Mouse (Mus musculus): Measurements from ENCODE around the gene Commd7. TPM values are rescaled to one million over a fixed set of nuclear protein-coding genes. Genes with fewer than 3 reads are reported as not detected.

Gene Commd7
- total and polyA plus RNA-seq, 2 experiments from 2014 or later = 10.5 to 45.5 TPM

GRCm38 (mm10) chr2:153584396-153584795 lies 48.2 kb downstream of the Commd7 start:
- Histone ChIP-seq H3K36me3 (replicated peaks; ENCODE audit: control insufficient read depth, insufficient read depth, low read length) (no peaks in the 10 kb centered on the region), H3K27ac (ENCODE audit: low read depth) (no peak overlapping the region), H3K4me3 (ENCODE audit: low read depth, low read length) (no peak overlapping the region), H3K9me3 (replicated peaks; ENCODE audit: control insufficient read depth, low read length) (no peaks in the 10 kb centered on the region), H3K9ac (replicated peaks; ENCODE audit: low read depth, low read length) (no peak overlapping the region), H3K4me1 (ENCODE audit: control insufficient read depth, insufficient read depth) (no peaks in the 10 kb centered on the region), H3K27me3 (ENCODE audit: control insufficient read depth, insufficient read depth, low read length) (no peaks in the 10 kb centered on the region), H3K4me2 (ENCODE audit: low read depth, low read length) (no peak overlapping the region)
- WGBS = 91% methylated on average over 4 of the region's 4 CpGs
- ATAC-seq (ENCODE audit: insufficient read depth, low read depth) = no peak
- TF ChIP-seq EP300 (IDR thresholded peaks at IDR 0.05; ENCODE audit: low read depth) (no peak), CTCF (IDR thresholded peaks at IDR 0.05; ENCODE audit: low read depth) (no peak)
- no peak for DNase-seq (ENCODE audit: low spot score)

GRCm38 (mm10) chr2:153583641-153584049 lies 48.9 kb downstream of the Commd7 start:
- no peak overlapping the region for H3K4me2 ChIP-seq (ENCODE audit: low read depth, low read length)
- TF ChIP-seq EP300 (IDR thresholded peaks at IDR 0.05; ENCODE audit: low read depth) = no peak
- TF ChIP-seq CTCF (IDR thresholded peaks at IDR 0.05; ENCODE audit: low read depth) = no peak
- H3K27ac ChIP-seq (ENCODE audit: low read depth) = no peak overlapping the region
- H3K4me1 ChIP-seq (ENCODE audit: control insufficient read depth, insufficient read depth) = no peaks in the 10 kb centered on the region
- no peaks in the 10 kb centered on the region for H3K9me3 ChIP-seq (replicated peaks; ENCODE audit: control insufficient read depth, low read length)
- DNase-seq (ENCODE audit: low spot score) (no peak), ATAC-seq (ENCODE audit: insufficient read depth, low read depth) (no peak)
- H3K9ac ChIP-seq (replicated peaks; ENCODE audit: low read depth, low read length) = no peak overlapping the region
- whole genome bisulfite sequencing = 66% methylated on average over 13 of the region's 14 CpGs
- H3K4me3 ChIP-seq (ENCODE audit: low read depth, low read length) = no peak overlapping the region
- H3K27me3 ChIP-seq (ENCODE audit: control insufficient read depth, insufficient read depth, low read length) = no peaks in the 10 kb centered on the region
- H3K36me3 ChIP-seq (replicated peaks; ENCODE audit: control insufficient read depth, insufficient read depth, low read length) = no peaks in the 10 kb centered on the region

GRCm38 (mm10) chr2:153582876-153583585 lies 49.5 kb downstream of the Commd7 start:
- no peak for ATAC-seq (ENCODE audit: insufficient read depth, low read depth)
- no peak for TF ChIP-seq CTCF (IDR thresholded peaks at IDR 0.05; ENCODE audit: low read depth)
- TF ChIP-seq EP300 (IDR thresholded peaks at IDR 0.05; ENCODE audit: low read depth) = no peak
- H3K36me3 ChIP-seq (replicated peaks; ENCODE audit: control insufficient read depth, insufficient read depth, low read length) = no peaks in the 10 kb centered on the region
- no peaks in the 10 kb centered on the region for H3K9me3 ChIP-seq (replicated peaks; ENCODE audit: control insufficient read depth, low read length)
- H3K9ac ChIP-seq (replicated peaks; ENCODE audit: low read depth, low read length) = no peak overlapping the region
- 64% methylated on average over 15 of the region's 15 CpGs for WGBS
- 0 out of 2 replicates have a peak, but pooled peaks cover under 1% of the 10 kb centered on the region for H3K4me1 ChIP-seq (ENCODE audit: control insufficient read depth, insufficient read depth)
- H3K27ac ChIP-seq (ENCODE audit: low read depth) = no peak overlapping the region
- no peak overlapping the region for H3K4me3 ChIP-seq (ENCODE audit: low read depth, low read length)
- no peak for DNase-seq (ENCODE audit: low spot score)
- no peak overlapping the region for H3K4me2 ChIP-seq (ENCODE audit: low read depth, low read length)
- no peaks in the 10 kb centered on the region for H3K27me3 ChIP-seq (ENCODE audit: control insufficient read depth, insufficient read depth, low read length)

GRCm38 (mm10) chr2:153581416-153581815 lies 51.2 kb downstream of the Commd7 start:
- H3K9ac ChIP-seq (replicated peaks; ENCODE audit: low read depth, low read length) = no peak overlapping the region
- DNase-seq (ENCODE audit: low spot score) = no peak
- no peaks in the 10 kb centered on the region for H3K9me3 ChIP-seq (replicated peaks; ENCODE audit: control insufficient read depth, low read length)
- H3K4me1 ChIP-seq (ENCODE audit: control insufficient read depth, insufficient read depth) = 0 out of 2 replicates have a peak, but pooled peaks cover 4% of the 10 kb centered on the region
- no peak overlapping the region for H3K4me3 ChIP-seq (ENCODE audit: low read depth, low read length)
- H3K4me2 ChIP-seq (ENCODE audit: low read depth, low read length) = no peak overlapping the region
- no peaks in the 10 kb centered on the region for H3K36me3 ChIP-seq (replicated peaks; ENCODE audit: control insufficient read depth, insufficient read depth, low read length)
- no peak overlapping the region for H3K27ac ChIP-seq (ENCODE audit: low read depth)
- WGBS = 85% methylated on average over 7 of the region's 7 CpGs
- no peak for ATAC-seq (ENCODE audit: insufficient read depth, low read depth)
- H3K27me3 ChIP-seq (ENCODE audit: control insufficient read depth, insufficient read depth, low read length) = no peaks in the 10 kb centered on the region
- TF ChIP-seq CTCF (IDR thresholded peaks at IDR 0.05; ENCODE audit: low read depth) (no peak), EP300 (IDR thresholded peaks at IDR 0.05; ENCODE audit: low read depth) (no peak)

- Histone ChIP-seq H3K27me3 (ENCODE audit: control insufficient read depth, insufficient read depth, low read length) (no peaks in the 10 kb centered on the region), H3K4me2 (ENCODE audit: low read depth, low read length) (no peak overlapping the region), H3K4me1 (ENCODE audit: control insufficient read depth, insufficient read depth) (0 out of 2 replicates have a peak, but pooled peaks cover 4% of the 10 kb centered on the region), H3K36me3 (replicated peaks; ENCODE audit: control insufficient read depth, insufficient read depth, low read length) (no peaks in the 10 kb centered on the region), H3K4me3 (ENCODE audit: low read depth, low read length) (no peak overlapping the region), H3K27ac (ENCODE audit: low read depth) (no peak overlapping the region), H3K9me3 (replicated peaks; ENCODE audit: control insufficient read depth, low read length) (no peaks in the 10 kb centered on the region), H3K9ac (replicated peaks; ENCODE audit: low read depth, low read length) (no peak overlapping the region)
- no peak for ATAC-seq (ENCODE audit: insufficient read depth, low read depth)
- no peak for TF ChIP-seq CTCF (IDR thresholded peaks at IDR 0.05; ENCODE audit: low read depth)
- WGBS = 70% methylated on average over 4 of the region's 4 CpGs
- no peak for DNase-seq (ENCODE audit: low spot score)
These were observed 52.1 kb downstream of the Commd7 start for GRCm38 (mm10) chr2:153580458-153580985.

All from heart, postnatal 0 days (tissue).